Mouse (Mus musculus) lung, postnatal 0 days (tissue): Measurements from ENCODE around the gene Prrc2b.

Experiments
- CTCF ChIP-seq: IDR thresholded peaks from 2 replicates; pipeline ENCODE4 v1.5.1; 2016; ENCODE audit warnings: antibody characterized with exemption, mild to moderate bottlenecking
- EP300 ChIP-seq: IDR thresholded peaks from 2 replicates; pipeline ENCODE4 v1.6.1; 2016; ENCODE audit warnings: antibody characterized with exemption, mild to moderate bottlenecking, control low read depth

DNA sequence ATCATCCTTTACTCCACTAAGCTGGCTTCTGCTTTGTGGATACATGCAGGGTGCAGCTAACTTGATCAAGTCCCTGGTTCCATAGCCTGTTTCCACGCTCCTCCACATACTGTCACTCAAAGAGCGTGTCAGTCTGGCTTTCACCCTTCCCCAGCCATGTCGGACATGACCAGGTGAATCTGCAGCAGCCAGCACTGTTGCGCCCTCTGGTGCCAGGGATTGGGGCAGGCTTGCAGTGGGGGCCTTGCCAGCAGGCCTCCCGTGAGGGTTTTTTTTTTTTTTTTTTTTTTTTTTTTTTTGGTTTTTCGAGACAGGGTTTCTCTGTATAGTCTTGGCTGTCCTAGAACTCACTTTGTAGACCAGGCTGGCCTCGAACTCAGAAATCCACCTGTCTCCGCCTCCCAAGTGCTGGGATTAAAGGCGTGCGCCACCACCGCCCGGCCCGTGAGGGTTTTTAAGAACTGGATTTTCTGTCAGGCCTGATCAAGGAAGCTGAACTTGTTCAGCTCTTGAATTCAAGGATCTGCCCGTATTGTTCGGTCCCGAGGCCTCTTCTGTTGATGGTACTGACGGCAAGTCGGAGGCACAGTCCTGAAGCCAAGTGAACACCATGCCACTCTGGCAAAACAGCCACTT, 41.1 kb downstream of the Prrc2b start:
- TF ChIP-seq CTCF (peak; percentile 82), EP300 (no peak)
